In genomic region chr7:68415890-68416289, GRCm38 (mm10) we compare ENCODE assay signal across 14 mouse cellular contexts.
DNase-seq lines count a peak whose midpoint lies in the region; ATAC-seq lines count a peak whose summit lies in the region.
"Had no signal": no experiment of that assay in that cellular context is flagged by ENCODE, and none has a peak within 500 bp of the region (broad histone marks: within the 10 kb centered on the region; RNA-seq: fewer than 3 reads in every experiment).

No protein-coding gene starts in this region.

- intact Hi-C loops in heart, postnatal 10 days (cut with DNase I) = no loop called here

- peak; percentile 12 to 13 for DNase-seq in heart, postnatal 10 days
- no peak for DNase-seq in heart, adult 9 months (ENCODE audit: low spot score in 2 of 2)
- peak; percentile 28 to 77 for DNase-seq in layer of hippocampus, postnatal 14 days (ENCODE audit: low spot score in 2 of 2)
- DNase-seq in layer of hippocampus, adult 9-10 months (ENCODE audit: low spot score) = no peak
- peak; percentile 92 for DNase-seq in cerebellum, adult 9-11 months
- no peak for DNase-seq in left cerebral cortex, adult 11 months (ENCODE audit: low spot score)
- DNase-seq: B cell, adult 2 months; lung, postnatal 14 days; right cerebral cortex, postnatal 14 days had no signal

- peak; percentile 89 for ATAC-seq in cerebellum, adult (ENCODE audit: insufficient number of reproducible peaks, low FRiP score, low TSS enrichment)
- no peak for ATAC-seq in megakaryocyte progenitor cell, adult 5-6 weeks (replicated peaks; ENCODE audit: poor library complexity)
- ATAC-seq: forebrain, embryonic 16.5 days; intestine, embryonic 16.5 days; Patski had no signal

Comparison
In these comparisons a context has a peak if more than half of its experiments do, and no peak if none do; other contexts are left out.
1. DNase-seq: peak in heart, postnatal 10 days (2 of 2), layer of hippocampus, postnatal 14 days (2 of 2) and cerebellum, adult 9-11 months (single experiment); none in heart, adult 9 months (0 of 2), layer of hippocampus, adult 9-10 months (single experiment) and left cerebral cortex, adult 11 months (single experiment).